Mouse (Mus musculus) right cerebral cortex, postnatal 25 days (tissue): ENCODE measurements around the gene Hydin.
"Not testable (repeated sequence)": the region's sequence is repeated elsewhere in the genome, so short reads cannot be mapped to it uniquely, and the experiment has no call there.

ENCODE experiments used
- DNase-seq: peaks from one replicate; pipeline ENCODE4 v3.0.0; 2022

The Hydin gene

DNA sequence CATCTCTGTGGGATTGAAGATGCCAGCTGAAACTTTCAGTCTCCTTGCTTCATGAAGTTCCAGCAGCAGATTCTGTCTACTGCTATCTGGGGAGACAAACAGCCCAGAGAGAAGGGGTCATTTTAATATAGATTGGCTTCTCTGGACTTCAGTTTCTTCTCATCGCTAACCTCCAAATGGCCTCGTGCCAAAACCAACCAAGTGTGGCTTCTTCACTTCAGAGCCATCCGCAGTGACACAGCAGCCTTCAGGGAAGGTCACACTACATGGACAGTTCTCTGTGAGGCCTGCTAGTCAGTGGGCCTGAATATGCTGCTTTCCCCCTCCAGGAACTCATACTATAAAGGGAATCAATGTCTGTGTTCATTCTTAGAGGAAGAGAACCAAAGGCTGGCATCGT, 187.7 kb downstream of the Hydin start:
- no peak for DNase-seq

DNA sequence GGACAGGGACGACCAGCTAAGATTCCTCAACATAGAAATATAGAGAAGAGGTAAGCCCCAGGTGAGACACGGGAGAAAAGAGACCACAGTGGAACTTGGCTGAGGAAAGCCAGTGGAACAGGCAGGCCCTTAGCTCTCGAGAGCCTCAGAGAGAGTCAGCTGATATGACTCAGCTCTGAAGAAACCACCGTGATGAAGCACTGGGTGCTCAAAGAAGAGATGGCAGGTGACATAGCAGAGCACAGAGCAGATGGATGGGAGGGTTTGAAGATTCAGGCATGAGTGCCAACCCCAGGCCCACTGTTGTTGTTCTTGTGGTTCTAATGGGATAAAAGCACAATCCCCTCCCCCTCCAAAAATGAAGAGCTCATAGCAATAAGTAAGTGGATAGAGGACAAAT, 190.6 kb downstream of the Hydin start:
- no peak for DNase-seq

DNA sequence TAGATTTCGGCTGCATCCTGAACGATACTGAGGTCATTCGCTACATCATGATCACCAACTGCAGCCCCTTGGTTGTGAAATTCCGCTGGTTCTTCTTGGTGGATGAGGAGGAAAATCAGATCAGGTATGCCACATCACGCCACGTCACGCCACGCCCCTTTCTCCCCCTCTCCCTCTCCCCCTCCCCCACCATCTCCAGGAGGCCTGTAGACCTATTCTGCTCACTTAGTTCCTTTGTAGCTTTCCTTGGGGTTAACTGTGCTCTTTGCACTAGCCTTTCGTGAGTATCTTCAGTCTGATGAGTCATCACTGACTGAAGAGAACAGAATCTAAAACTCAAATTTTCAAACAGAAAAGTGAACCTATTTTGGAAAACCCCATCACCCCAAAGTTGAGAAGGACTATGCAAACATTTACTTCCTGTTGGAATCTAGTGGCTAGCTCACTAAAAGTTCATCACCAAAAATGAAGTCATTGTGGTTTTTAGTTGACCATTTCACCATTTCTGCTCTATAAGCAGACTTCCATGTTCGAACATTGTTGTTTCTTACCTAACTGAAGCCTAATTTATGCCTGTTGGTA, 195.9 kb downstream of the Hydin start:
- no peak for DNase-seq

DNA sequence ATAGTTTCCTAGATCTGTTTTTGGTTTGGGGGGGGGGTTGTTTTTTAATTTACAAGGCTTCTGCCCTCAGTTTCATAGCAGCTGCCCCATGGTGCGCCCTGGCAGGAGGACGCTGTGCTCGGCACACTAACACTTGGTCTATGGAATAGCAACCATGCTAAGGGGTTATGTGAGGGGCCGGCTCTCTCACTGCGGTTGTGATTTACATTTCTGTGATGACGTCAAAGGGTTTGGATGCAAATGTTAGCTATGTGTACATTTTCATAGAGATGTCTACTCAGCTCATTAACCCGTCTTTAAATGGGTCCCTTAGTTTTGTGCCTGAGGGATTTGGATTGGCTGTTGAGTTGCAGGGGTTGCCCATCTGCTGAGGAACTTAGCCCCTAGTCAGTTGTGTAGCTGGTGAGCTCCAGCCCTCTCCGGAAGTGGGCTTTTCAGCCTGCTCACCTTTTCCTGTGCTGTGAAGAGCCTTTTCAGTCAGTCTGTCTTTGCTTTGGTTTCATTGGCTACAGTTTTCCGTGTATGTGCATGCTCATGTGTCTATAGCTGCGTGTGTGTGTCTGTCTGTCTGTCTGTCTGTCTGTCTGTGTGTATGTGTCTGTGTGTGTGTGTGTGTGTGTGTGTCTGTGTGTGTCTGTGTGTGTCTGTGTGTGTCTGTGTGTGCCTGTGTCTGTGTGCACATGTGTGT, 197.1 kb downstream of the Hydin start:
- DNase-seq = no peak

DNA sequence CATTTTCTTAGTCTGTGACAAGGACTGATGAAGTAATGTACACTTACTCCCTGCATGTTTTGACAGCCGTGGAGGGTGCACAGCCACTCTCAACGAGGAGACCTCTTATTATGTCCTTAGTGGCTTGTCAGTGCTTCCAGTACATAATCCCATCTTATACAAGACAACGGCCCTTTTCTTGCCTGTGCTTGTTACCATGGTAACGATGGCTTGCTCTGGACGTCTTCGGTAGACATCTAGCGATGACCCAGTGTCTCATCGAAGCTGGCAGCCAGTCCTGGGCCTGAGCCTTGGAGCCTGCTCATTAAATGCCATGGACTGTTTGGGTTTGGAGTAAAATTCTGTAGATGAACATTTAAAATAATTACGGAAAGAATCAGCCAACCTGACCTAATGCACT, 198.8 kb downstream of the Hydin start:
- DNase-seq = no peak

DNA sequence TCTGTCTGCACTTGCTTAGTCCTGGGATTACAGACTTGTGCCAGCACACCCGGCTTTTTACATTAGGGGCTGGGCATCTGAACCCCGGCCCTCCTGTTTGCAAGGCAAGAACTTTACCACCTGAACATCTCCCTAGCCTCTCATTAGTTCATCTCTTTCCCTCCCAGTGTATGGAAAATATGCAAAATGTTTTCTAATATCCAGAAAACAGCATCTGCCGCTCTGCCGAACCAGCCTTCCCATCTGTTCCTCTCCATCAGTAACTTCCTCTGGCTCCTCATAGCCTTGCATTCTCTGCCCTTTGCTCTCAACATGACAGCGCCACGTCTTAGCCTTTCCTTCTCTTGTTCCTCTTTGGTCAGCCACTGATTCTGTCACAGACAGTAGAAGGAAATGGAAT, 210.5 kb downstream of the Hydin start:
- DNase-seq = no peak

DNA sequence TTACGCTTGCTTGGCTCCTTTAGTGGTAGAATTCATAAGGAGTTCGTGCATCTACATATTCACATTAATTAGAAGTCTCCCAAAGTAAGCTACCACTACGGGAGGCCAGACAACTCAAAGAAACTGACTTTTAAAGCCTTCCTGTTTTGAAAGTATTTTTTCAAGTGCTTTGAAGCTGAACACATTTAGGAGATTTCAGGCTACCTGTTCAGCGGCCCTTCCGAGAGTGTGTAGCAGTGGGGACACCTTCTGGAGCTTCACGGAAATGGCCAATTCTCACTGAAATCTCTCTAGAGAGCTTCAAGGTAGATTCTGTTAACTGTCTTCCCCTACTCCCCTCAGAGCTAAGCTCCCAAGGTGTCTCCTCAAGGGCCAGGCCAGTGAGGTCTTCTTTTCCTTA, 211.8 kb downstream of the Hydin start:
- DNase-seq = peak; percentile 38

DNA sequence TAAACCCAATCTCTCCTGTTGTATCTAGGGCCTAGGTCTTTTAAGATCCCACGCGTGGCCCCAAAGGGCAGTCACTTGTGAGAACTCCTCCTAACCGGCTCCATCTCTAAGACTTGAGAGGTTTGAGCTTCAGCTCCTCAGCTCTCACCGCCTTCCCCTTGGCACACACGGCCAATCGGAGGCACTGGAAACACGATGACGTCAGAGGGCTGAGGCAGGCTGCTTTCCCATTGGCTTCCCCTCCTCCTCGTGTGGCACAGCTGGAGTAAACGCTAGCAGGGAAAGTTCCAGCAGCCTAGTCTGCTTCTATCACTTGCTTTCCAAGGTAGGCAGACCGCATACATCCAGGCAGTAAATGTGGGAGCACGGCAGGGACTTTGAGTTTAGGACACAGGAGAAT, 212.6 kb downstream of the Hydin start:
- DNase-seq = no peak

DNA sequence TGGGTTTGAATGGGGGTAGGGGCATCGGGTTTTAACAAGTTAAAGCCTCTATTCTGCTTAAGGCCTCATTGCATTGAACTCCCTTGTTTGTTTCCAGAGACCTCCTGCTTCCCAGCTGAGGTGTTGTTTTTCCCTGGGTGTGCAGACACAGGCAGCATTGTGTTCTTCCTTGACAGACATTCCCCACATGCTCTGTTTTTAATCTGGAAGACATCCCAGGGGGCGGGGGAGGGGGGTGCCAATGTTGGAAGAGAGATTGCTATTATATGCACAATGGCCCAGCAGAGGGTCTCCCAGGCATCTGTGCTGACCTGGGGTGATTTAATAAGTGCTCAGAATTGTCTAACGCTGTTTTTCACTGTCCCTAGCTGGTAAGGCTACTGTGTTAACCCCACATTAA, 215.5 kb downstream of the Hydin start:
- no peak for DNase-seq

DNA sequence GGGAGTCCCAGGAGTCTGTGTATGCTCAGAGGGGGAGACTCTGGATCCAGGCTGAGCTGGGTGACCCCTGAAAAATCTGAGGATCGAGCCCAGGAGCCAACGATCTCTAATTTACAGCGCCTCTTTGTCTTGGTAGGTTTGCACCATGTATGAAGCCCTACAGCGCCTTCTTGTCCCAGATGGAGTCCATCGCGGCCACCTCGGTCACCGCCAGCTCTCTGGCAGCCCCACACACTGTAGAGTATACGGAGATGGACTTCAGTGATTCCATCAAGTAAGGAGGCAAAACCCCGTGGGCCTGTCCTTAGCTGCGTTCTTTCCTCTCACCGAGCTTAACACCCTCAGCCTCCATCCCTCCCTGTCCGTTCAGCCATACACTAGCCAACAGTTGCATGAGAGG, 218.5 kb downstream of the Hydin start:
- no peak for DNase-seq

DNA sequence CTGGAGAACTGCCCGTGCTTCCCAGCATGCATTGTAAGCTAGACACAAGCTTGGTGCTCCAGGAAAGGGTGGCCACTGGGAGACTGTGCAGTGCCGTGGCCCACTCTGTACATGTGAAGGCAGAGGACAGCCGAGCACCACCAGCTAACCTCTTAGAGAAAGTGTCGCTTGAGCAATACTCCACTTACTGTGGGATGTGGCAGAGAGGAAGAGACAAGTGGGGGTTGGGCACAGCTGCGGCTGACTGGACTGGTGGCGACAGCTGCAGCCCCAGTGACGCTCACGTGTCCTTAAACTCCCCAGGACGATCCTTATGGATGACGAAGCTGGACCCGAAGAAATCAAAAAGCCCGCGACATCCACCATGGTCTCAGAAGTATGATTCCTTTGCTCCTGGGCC, 219.2 kb downstream of the Hydin start:
- DNase-seq = no peak

DNA sequence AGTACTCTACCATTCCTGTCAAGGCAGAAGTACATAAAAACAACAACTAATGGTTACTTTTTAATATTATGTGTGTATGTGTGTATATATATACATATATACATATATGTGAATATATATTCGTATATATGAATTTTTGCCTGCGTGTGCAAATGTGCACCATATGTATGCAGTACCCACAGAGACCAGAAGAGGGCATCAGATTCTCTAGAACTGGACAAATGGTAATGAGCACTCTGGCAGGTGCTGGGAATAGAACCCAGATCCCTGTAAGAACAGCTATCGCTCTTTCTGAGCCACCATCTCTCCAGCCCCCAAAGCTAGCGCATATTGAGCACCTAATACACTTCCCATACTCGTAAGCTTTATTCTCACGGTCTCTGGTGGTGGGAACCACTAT, 220.9 kb downstream of the Hydin start:
- DNase-seq = no peak

DNA sequence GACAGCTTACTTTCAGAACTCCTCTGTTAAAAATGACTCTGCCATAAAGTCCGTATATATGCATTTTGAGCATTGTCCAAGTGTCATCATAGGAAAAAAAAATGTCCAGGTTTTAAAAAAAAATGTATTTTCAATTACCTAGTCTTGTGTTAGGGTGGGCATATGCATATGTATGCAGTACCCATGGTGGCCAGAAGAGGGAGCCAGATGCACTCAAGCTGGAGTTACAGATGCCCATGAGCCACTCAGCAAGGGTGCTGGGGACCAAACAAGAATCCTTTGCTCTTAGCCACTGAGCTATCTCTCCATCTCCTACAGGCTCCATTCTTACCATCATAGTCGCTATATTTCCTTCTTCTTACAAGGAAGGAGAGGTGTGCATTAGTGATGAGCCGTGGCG, 222.6 kb downstream of the Hydin start:
- DNase-seq = no peak

DNA sequence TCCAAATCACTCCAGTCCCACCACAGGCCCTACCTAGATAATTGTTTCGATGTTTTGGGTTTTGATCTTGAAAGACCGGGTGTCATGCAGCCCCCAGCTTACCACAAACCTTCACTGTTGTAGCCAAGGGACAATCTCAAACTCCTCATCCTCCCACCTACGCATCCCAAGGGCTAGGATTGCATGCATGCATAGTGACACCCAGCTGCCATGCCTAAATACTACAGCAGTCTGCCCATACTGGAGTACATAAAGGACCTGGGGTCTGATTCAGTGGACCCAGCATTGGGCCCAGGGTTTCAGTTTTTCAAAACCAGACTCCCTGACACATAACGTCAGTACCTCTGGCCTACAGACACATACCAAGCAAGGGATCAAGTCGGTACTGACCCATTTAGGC, 224.3 kb downstream of the Hydin start:
- DNase-seq = no peak

DNA sequence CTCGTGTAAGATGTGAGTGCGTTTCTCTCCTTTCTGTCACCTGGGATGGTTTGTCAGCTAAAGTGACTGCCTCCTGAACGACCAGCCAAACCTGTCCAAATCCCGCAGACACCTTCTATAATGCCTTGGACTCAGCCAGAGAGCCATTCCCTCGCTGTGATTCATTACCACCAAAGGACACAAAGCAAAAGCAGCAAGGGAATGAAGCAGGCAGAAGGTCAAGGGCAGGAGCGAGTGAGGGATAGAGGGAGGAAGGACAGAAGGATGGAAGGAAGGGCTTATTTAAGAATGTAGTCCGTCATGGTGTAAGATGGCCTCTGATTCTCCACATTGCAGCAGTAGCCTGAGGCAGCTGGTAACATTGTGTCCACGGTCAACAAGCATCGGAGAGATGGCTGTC, 229.5 kb downstream of the Hydin start:
- DNase-seq = no peak

DNA sequence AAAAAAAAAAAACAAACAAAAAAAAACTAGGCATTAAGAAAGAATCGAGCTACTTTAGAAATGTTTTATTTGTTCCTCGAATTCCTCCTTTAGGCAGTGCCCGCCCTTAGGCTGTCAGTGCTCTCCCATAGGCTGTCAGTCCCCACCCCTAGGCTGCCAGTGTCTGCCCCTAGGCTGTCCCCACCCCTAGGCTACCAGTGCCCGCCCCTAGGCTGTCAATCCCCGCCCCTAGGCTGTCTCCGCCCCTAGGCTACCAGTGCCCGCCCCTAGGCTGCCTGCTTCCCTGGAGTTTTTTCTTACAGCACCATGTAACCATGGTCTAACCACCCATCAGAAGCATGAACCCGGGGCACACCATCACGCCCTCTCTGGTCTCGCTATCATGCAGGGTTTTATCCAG, 233.5 kb downstream of the Hydin start:
- no peak for DNase-seq

DNA sequence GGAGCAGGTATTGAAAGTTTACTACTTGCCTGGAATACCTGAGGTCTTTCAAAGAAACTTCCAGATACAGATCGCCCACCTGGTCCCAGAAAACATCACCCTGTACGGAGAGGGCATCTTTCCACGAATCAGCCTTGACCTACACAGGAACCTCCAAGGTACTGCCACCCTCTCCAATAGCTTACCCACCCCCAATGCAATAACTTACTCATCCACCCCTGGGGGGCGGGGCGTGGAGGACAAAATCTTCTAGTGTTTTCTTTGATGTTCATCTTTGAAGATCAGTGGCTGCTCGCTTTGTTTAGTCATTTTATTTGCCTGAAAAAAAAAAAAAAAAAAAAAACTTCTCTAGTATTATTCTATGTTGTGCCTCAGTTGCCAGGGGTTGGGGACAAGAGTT, 233.9 kb downstream of the Hydin start:
- no peak for DNase-seq

DNA sequence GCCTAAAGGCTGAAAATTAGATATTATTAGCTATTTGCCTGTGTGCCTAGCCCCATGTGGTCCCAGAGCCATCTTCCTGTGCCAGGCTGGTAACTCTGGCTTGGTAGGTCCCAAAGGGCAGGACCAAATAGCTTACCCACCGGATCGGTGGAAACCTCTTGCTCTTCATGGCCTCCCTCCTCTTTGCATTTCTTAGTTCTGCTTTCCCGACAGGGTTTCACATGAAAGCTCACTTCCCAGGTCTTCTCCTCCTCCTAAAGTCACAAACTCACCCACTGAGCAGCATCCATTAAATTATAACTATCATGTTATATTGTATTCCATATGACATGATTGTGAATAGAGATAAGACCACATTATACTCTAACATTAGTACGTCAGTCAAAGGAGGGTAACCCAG, 234.6 kb downstream of the Hydin start:
- DNase-seq = no peak

DNA sequence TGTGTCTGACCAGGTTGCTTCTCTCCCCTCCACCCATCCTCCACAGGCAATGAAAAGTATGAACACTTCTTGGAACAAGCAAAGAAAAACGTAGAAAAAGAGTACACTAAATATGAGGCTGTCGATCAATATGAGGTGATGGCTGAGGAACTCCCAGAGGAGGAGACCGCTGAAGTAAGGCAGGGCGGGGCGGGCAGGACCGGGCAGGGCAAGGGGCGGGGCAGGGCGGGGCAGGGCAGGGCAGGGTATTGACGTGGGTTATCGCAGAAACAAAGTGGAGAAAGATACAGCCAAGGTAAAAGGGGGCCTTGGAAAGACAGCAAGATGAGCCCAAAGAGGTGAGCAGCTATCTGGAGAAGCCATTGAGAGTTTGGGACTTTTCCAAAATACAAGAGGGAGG, 236.1 kb downstream of the Hydin start:
- no peak for DNase-seq

DNA sequence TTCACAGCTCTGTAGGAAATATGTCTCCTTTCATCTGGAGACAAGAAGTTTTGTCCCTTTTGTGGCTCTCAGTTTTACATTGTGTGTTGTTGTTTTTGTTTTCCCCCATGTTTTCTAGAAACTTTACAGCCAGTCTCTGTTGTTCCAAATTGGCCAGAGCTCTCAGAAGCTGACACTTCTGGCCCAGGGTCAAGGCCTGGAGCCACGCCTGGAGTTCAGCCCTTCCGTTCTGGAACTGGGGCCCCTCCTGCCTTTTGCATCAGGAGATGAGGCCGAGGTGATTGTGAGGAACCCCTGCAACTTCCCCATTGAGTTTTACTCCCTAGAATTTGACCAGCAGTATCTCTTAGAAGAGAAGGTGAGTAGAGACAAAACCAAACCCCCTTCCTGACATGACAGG, 242.0 kb downstream of the Hydin start:
- no peak for DNase-seq

DNA sequence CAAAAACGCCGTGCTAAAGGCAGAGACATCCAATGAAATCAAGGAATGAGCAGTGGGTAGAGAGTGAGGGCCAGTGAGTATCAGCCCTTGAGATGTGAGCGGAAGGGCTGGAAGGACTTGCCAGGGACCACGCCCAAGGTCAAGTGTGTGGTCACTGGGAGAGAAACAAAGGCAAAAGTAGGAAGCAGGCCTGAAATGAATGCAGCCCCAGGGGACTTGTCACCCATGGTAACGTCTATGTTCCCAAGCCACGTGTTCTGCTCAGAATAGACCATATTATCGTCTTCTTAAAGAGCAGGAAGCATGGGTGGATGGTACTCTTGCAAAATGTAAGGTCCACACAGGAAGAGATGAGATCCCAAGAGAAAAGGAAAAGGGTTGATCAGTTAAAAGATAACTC, 253.0 kb downstream of the Hydin start:
- no peak for DNase-seq

DNA sequence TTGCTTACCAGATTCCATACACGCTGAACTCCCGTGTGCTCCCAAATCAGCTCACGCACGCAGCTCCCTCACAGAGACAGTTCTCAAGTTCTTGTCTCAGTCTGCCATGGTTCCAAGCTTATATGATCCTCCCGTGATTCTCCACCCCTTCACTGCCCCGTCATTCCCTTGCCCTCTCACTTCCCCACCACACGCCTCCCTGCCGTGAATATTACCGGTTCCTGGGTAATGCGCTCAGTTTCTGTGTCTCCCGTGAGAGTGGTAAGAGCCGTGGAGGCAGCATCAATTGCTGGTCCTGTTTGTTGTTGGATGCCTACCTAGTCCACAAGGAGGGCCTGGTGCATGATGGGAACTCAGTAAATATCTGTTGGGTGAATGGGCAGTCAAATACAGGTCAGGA, 255.1 kb downstream of the Hydin start:
- DNase-seq = no peak

DNA sequence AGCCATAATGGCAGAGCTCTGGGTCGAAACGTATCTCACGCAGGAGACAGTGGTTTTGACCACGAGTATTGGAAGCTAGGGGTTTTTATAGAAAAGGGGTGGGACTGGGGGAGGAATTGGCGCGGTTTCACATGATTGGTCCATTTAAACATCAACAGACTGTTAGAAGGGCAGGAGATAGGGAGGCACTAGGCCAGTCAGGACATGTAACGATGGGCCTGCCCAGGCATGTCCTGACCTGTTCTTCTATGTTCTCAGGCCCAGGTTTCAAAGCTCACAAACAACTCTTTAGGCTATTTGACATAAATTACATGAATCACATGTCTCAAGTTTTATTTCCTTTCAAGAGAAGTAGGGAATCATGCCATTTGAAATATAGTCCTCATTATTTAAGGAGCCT, 255.7 kb downstream of the Hydin start:
- not testable (repeated sequence) for DNase-seq

DNA sequence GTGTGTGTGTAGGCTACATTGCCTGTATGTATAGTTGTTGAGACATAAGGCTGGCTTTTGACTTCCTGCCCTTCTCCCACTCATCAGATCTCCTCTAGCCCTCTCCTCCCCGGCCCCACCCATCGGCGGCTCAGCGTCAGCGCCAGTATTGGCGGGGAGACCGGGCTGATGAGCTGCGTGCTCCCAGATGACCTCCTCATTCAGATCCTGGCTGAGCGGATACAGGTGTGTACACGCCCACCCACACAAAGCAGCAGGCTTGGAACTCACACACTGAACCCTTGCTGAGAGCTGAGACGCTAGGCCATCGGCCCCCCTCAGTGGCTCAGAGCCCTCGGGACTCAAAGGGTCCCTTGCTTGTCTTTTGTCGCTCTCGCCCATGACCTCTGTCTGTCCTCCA, 256.2 kb downstream of the Hydin start:
- no peak for DNase-seq

DNA sequence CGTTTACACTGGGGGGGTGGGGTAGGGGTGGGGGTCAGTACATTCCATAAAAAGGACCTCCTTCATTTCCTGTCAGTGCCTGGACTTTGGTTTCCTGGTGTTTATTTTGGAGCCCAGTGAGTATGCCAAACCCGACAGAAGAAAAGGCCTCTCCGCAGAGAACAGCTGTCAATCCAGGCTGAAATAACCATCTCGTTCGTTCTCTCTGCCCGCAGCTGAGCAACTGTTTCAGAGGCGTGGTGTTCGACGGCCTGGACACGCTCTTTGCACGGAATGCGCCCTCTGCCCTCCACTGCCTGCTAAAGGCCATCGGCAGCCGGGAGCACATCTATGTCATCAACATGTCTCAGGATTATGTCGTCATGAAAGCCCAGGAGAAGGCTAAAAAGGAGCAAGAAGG, 258.5 kb downstream of the Hydin start:
- DNase-seq = no peak
